Mouse (Mus musculus): ENCODE data around the gene Actr6. TPM values are rescaled to one million over a fixed set of nuclear protein-coding genes. Genes with fewer than 3 reads are reported as not detected.
"Not testable (repeated sequence)": the region's sequence is repeated elsewhere in the genome, so short reads cannot be mapped to it uniquely, and the experiment has no call there.

Actr6 gene
- polyA plus RNA-seq, 1 experiment from 2014 or later = 67.1 TPM

DNA sequence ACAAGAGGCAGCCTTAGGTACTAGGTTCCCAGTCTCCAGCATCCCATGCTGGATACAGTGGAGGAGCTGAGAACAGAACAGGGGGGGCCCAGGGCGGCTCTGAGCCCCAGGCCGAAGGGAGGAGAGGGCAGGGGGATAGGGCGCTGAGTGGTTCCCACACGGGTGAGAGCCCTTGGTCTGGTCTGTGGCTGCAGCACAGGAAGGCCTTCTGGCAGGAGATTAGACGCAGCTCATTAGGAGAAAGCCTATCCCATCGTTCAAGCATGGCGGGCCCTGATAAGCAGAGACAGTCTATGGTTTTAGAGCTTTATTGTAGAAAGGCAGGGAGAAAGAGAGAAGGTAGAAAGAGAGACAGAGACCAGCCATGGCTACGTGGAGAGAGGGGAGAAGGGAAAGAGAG is 42.1 kb downstream of the Actr6 start:
- Histone ChIP-seq H3K27ac (replicated peaks) (no peak overlapping the region), H3K4me1 (peaks cover 13% of the 10 kb centered on the region), H3K4me2 (replicated peaks) (no peak overlapping the region), H3K4me3 (no peak overlapping the region), H3K27me3 (no peaks in the 10 kb centered on the region), H3K9me3 (no peaks in the 10 kb centered on the region), H3K9ac (replicated peaks) (no peak overlapping the region), H3K36me3 (no peaks in the 10 kb centered on the region)
- ATAC-seq (replicated peaks) = no peak
- 67% methylated on average over 8 of the region's 8 CpGs for WGBS

DNA sequence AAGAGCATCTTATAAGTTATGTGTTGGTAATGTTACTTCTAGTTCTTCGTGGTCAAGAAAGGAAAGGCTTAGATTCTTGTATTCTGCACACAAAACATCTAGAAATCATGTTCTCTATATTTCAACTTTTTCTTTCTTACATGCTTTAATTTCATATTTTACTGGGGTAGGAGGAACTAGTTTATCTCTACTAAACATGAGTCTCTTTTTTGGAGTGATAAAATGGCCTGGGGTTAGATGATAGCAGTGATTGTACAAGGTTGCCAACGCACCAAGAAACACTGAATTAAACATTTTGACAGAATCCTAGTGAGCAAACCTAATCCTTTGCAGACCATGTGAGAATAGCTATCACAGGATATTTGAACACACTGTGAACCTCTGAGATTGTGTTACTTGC is 44.6 kb downstream of the Actr6 start:
- H3K36me3 ChIP-seq = no peaks in the 10 kb centered on the region
- peaks cover 28% of the 10 kb centered on the region for H3K4me1 ChIP-seq
- WGBS = 87% methylated on average over 2 of the region's 2 CpGs
- ATAC-seq (replicated peaks) = no peak
- no peaks in the 10 kb centered on the region for H3K27me3 ChIP-seq
- H3K9ac ChIP-seq (replicated peaks) = no peak overlapping the region
- H3K27ac ChIP-seq (replicated peaks) = no peak overlapping the region
- H3K9me3 ChIP-seq = no peaks in the 10 kb centered on the region
- H3K4me2 ChIP-seq (replicated peaks) = no peak overlapping the region
- no peak overlapping the region for H3K4me3 ChIP-seq

DNA sequence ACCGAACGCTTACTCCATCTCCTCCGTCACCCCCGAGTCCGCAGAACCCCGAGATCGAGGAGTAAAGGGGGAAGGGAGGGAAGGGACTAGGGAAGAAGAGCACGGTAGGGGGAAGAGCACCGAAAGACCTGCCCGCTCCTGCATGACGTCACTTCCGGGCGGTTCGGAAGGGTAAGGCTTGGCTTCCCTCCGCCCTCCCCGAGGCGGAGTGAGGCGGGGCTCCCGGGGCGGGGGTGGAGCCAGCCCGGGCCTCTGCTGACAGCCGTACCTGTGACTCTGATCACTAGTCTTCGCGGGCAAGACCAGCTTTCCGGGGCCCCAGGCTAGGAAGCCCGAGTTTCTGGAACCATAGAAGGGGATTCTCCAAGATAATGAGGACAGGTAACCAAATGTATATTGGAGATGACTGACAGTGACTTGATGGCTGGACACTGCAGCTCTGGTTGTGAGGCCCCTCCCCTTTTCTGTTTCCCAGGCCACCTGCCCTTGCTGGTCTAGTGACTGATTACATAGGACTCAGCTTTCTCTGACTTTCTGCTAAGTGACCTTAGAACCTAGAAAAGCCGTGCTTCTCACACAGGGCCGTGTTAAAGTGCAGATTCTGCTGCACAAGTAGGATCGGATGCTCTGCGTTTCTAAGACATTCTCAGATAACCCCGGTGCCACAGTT is 45.8 kb downstream of the Actr6 start, which contains the start of gene Scyl2:
Scyl2 (minus strand) TSS at position 147 of the 670 bp plus-strand sequence.
- Histone ChIP-seq H3K4me1 (peaks cover 28% of the 10 kb centered on the region), H3K9me3 (no peaks in the 10 kb centered on the region), H3K4me2 (replicated peaks) (peak within 1 kb of the TSS; percentile 69), H3K4me3 (peak within 1 kb of the TSS; percentile 57), H3K27me3 (no peaks in the 10 kb centered on the region), H3K36me3 (no peaks in the 10 kb centered on the region), H3K9ac (replicated peaks) (peak within 1 kb of the TSS; percentile 72), H3K27ac (replicated peaks) (peak within 1 kb of the TSS; percentile 55)
- ATAC-seq (replicated peaks) = peak; percentile 98
- WGBS = 5% methylated on average over 31 of the region's 31 CpGs

DNA sequence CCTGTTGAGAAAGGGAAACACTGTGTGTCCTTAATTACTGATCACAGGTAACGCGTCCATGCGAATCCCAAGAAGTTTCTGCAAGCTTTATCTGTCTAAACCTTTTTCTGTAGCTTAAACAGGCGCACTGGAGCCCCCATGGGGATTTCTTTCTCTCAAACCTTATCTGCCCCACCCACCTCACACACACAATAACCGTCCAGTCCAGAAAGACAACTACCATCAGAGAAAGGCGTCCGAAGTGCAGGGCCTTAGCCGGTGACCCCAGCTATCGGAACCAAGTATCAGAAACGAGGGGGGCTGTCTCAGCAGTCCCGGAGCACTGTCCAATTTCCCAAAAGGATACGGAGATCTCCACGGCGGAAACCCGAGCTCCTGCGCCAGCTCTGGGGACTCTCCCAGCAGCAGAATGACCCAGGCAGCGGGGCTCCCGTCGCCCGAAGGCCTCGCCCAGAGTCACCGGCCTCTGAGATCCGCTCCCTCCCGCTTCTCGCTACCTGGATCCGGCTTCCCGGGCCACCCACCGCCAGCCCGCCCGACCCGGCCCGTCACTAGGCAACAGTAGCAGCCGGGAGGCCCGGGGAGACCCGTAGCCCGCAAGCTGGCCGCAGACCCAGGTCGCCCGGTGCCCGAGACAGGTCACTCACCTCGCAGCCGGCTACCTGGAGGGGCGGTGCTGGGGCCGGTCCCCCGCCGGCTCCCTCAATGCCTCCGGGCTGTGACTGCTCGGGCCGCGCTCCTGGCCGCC is 46.5 kb downstream of the Actr6 start:
- under 1% methylated on average over 51 of the region's 51 CpGs for WGBS
- no peaks in the 10 kb centered on the region for H3K9me3 ChIP-seq
- H3K4me2 ChIP-seq (replicated peaks) = peak overlapping the region; percentile 69
- peak overlapping the region; percentile 57 for H3K4me3 ChIP-seq
- no peaks in the 10 kb centered on the region for H3K36me3 ChIP-seq
- no peak; the same call in 1 of the 2 replicates for ATAC-seq (replicated peaks)
- peak overlapping the region; percentile 72 for H3K9ac ChIP-seq (replicated peaks)
- H3K27me3 ChIP-seq = no peaks in the 10 kb centered on the region
- peaks cover 28% of the 10 kb centered on the region for H3K4me1 ChIP-seq
- H3K27ac ChIP-seq (replicated peaks) = peak overlapping the region; percentile 55

DNA sequence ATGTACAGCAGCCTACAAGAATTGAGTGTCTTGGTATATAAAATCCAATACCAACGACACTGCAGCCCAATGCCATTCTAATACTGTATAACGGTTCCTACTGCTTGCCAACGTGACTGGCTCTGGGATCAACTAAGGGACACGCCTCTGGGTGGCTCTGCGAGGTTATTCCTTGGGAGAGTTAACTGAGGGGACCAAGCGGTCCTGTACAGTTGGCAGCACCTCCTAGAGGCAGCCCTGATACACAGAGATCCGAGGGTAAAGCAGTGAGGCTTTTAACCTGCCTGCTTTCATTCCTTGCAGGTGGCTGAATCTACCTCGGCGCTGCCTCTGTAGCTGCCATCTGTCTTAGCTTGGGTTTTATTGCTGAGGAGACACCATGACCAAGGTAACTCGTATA is 49.1 kb downstream of the Actr6 start:
- no peak overlapping the region for H3K9ac ChIP-seq (replicated peaks)
- H3K4me3 ChIP-seq = no peak overlapping the region
- ATAC-seq (replicated peaks) = no peak
- no peaks in the 10 kb centered on the region for H3K27me3 ChIP-seq
- H3K36me3 ChIP-seq = no peaks in the 10 kb centered on the region
- no peak overlapping the region for H3K27ac ChIP-seq (replicated peaks)
- 80% methylated on average over 10 of the region's 10 CpGs for WGBS
- no peak overlapping the region for H3K4me2 ChIP-seq (replicated peaks)
- H3K9me3 ChIP-seq = no peaks in the 10 kb centered on the region
- H3K4me1 ChIP-seq = peaks cover 28% of the 10 kb centered on the region

DNA sequence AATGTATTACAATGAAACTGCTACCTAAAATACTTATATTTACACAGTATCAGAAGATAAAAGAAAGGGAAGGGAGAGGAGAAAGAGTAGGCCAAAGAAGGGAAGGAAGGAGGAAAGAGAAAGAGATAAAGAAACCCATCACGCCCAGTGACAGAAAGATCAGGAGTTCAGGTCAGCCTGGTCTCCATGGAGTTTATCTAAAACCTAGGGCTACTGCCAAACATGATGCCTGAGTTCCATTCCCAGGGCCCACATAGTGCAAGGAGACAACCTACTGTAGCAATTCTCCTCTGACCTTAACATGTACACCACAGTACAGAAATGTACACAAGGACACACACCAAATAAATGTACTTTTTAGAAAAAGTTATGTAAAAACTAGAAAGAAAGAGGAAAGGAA is 49.9 kb downstream of the Actr6 start:
- H3K4me1 ChIP-seq = peaks cover 27% of the 10 kb centered on the region
- no peak overlapping the region for H3K4me2 ChIP-seq (replicated peaks)
- H3K27ac ChIP-seq (replicated peaks) = no peak overlapping the region
- no peak overlapping the region for H3K9ac ChIP-seq (replicated peaks)
- 88% methylated on average over 1 of the region's 1 CpGs for WGBS
- H3K9me3 ChIP-seq = no peaks in the 10 kb centered on the region
- no peaks in the 10 kb centered on the region for H3K27me3 ChIP-seq
- no peaks in the 10 kb centered on the region for H3K36me3 ChIP-seq
- ATAC-seq (replicated peaks) = no peak
- no peak overlapping the region for H3K4me3 ChIP-seq

DNA sequence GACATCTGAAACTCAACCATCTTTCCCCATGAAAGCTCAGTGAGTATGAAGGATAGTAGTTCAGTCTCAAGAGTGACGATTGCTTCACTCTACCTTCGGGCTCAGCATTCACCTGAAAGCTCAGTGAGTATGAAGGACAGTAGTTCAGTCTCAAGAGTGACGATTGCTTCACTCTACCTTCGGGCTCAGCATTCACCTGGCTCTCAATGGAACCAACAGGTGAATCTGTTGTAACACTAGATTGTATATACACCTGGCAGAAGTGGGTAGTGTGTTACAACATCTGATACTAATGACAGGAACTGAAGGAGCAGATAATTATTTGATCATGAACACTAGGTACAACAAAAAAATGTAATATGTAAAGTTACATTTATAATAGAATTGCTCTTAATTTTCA is 50.4 kb downstream of the Actr6 start:
- H3K9me3 ChIP-seq = no peaks in the 10 kb centered on the region
- no peak for ATAC-seq (replicated peaks)
- WGBS = 92% methylated on average over 4 of the region's 4 CpGs

DNA sequence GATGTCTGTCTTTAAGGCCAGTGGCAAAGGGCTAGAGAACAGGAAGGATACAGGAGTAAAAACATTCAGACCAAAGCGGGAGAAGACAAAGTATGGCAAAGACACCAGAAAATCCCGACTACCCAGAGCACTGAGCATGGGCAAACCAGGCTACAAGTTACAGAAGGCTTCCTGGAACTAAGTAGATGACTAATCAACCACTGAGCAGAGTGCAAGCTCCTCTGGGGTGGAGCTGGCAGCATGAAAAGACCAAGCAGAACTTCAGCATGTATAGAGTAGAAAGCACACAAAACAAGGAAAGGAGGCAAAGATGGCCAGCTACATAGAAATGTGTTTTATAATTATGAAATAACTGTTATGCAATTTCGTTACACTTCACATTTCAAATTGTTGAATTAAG is 51.6 kb downstream of the Actr6 start:
- H3K4me2 ChIP-seq (replicated peaks) = no peak overlapping the region
- no peak for ATAC-seq (replicated peaks)

More for the DNA sequence above, 50.4 kb downstream of the Actr6 start:
- Histone ChIP-seq H3K4me2 (replicated peaks) (no peak overlapping the region), H3K36me3 (no peaks in the 10 kb centered on the region), H3K4me3 (no peak overlapping the region), H3K9ac (replicated peaks) (no peak overlapping the region), H3K4me1 (peaks cover 24% of the 10 kb centered on the region), H3K27me3 (no peaks in the 10 kb centered on the region), H3K27ac (replicated peaks) (no peak overlapping the region)

DNA sequence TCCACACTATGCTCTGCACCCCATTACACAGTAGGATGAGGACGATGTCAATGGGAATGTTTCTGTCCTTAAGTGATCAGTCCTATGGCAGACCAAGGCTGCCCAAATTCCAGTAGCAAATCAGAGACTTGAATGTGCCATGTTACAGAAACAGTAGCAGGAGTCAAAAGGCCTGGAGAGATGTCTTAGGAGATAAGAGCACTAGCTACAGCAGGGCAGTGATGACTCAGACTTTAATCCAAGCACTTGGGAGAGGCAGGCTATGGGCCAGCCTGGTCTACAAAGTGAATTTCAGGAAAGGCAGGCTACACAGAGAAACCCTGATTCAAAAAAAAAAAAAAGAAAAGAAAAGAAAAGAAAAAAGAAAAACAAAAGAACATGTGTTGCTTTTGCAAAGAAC is 52.6 kb downstream of the Actr6 start:
- H3K9me3 ChIP-seq = no peaks in the 10 kb centered on the region

More for the DNA sequence above, 51.6 kb downstream of the Actr6 start:
- H3K4me1 ChIP-seq = peaks cover 23% of the 10 kb centered on the region
- WGBS = 85% methylated on average over 3 of the region's 3 CpGs
- no peak overlapping the region for H3K4me3 ChIP-seq
- H3K27me3 ChIP-seq = no peaks in the 10 kb centered on the region
- no peak overlapping the region for H3K27ac ChIP-seq (replicated peaks)
- H3K9ac ChIP-seq (replicated peaks) = no peak overlapping the region
- H3K9me3 ChIP-seq = no peaks in the 10 kb centered on the region
- no peaks in the 10 kb centered on the region for H3K36me3 ChIP-seq

DNA sequence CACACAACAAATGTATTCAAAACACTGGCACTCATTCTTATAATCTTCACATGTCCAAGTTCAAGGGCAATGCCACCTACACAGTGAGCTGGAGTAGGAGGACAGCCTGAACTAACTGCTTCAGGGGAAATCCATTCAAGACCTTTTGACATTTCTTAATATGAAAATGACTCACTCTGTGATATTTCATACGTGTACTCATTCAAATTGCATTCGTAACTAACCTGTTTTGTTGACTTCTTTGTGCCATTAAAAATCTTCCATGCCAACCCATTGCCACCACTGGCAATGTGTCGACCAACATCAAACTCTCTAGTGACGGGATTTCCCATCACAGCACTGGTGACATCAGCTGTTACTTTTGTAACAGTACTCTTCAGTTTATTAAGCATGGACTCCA is 54.0 kb downstream of the Actr6 start:
- no peak overlapping the region for H3K4me2 ChIP-seq (replicated peaks)
- WGBS = 96% methylated on average over 4 of the region's 4 CpGs
- H3K27ac ChIP-seq (replicated peaks) = no peak overlapping the region
- no peak overlapping the region for H3K9ac ChIP-seq (replicated peaks)
- no peaks in the 10 kb centered on the region for H3K9me3 ChIP-seq
- H3K4me1 ChIP-seq = peaks cover 4% of the 10 kb centered on the region; the same call in 1 of the 2 replicates
- H3K4me3 ChIP-seq = no peak overlapping the region
- no peaks in the 10 kb centered on the region for H3K27me3 ChIP-seq
- no peak for ATAC-seq (replicated peaks)
- H3K36me3 ChIP-seq = no peaks in the 10 kb centered on the region

More for the DNA sequence above, 52.6 kb downstream of the Actr6 start:
- Histone ChIP-seq H3K36me3 (no peaks in the 10 kb centered on the region), H3K27ac (replicated peaks) (no peak overlapping the region), H3K4me2 (replicated peaks) (no peak overlapping the region), H3K4me3 (no peak overlapping the region), H3K9ac (replicated peaks) (no peak overlapping the region), H3K4me1 (peaks cover 15% of the 10 kb centered on the region), H3K27me3 (no peaks in the 10 kb centered on the region)
- ATAC-seq (replicated peaks) = no peak
- 85% methylated on average over 1 of the region's 1 CpGs for WGBS

DNA sequence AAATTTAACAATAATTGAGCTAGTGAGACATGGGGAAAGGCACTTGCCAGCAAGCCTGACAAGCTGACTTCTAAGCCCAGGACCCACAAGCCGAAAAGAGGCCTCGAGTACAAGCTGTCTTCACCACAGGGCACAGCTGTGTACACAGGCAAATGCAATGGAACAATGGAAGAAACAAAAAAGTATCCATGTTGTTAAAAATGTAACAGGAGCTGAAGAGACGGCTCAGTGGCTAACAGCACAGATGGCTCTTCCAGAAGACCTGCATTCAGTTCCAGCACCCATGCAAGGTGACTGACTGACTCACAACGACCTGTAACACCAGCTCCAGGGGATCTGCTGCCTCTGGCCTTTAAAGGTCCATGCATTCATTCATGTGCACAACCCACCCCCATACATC is 55.5 kb downstream of the Actr6 start:
- WGBS = 37% methylated on average over 4 of the region's 4 CpGs
- Histone ChIP-seq H3K9me3 (no peaks in the 10 kb centered on the region), H3K9ac (replicated peaks) (no peak overlapping the region), H3K4me1 (peaks cover 4% of the 10 kb centered on the region; the same call in 1 of the 2 replicates), H3K27me3 (no peaks in the 10 kb centered on the region), H3K4me2 (replicated peaks) (no peak overlapping the region), H3K27ac (replicated peaks) (0 out of 2 replicates have a peak overlapping the region, but pooled peaks have one; percentile 28), H3K4me3 (no peak overlapping the region), H3K36me3 (no peaks in the 10 kb centered on the region)
- peak; percentile 46; the same call in 1 of the 2 replicates for ATAC-seq (replicated peaks)

DNA sequence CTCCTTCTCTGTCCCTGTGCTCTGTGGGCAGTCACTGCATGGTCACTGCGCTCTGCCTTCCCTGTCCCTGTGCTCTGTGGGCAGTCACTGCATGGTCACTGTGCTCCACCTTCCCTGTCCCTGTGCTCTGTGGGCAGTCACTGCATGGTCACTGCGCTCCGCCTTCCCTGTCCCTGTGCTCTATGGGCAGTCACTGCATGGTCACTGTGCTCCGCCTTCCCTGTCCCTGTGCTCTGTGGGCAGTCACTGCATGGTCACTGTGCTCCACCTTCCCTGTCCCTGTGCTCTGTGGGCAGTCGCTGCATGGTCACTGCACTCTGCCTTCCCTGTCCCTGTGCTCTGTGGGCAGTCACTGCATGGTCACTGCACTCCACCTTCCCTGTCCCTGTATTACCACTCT is 61.7 kb downstream of the Actr6 start:
- WGBS = 96% methylated on average over 5 of the region's 5 CpGs
- not testable (repeated sequence) for H3K4me3 ChIP-seq; ATAC-seq (replicated peaks); H3K4me1 ChIP-seq; H3K4me2 ChIP-seq (replicated peaks); H3K9ac ChIP-seq (replicated peaks); H3K27ac ChIP-seq (replicated peaks); H3K27me3 ChIP-seq; H3K36me3 ChIP-seq; H3K9me3 ChIP-seq
